Mouse (Mus musculus): ENCODE measurements around the gene Med15. TPM values are rescaled to one million over a fixed set of nuclear protein-coding genes. Genes with fewer than 3 reads are reported as not detected.

Med15 gene
- polyA plus RNA-seq, 1 experiment from 2014 or later, result 47.5 TPM

GRCm38 (mm10) chr16:17605684-17606083 lies 127.0 kb downstream of the Med15 start:
- H3K4me3 ChIP-seq (ENCODE audit: low read depth, low read length), result no peak overlapping the region
- no peaks in the 10 kb centered on the region for H3K9me3 ChIP-seq (ENCODE audit: control insufficient read depth, low read depth, low read length)
- no peaks in the 10 kb centered on the region for H3K27me3 ChIP-seq (ENCODE audit: control insufficient read depth, insufficient read depth, low read length)
- H3K9ac ChIP-seq (replicated peaks; ENCODE audit: low read depth, low read length), result no peak overlapping the region
- no peak overlapping the region for H3K27ac ChIP-seq (ENCODE audit: low read length)
- no peaks in the 10 kb centered on the region for H3K4me1 ChIP-seq (ENCODE audit: control insufficient read depth, insufficient read depth, low read length)
- WGBS, result 71% methylated on average over 5 of the region's 5 CpGs
- H3K36me3 ChIP-seq (ENCODE audit: control insufficient read depth, insufficient read depth, low read length), result no peaks in the 10 kb centered on the region
- no peak for ATAC-seq (ENCODE audit: insufficient number of reproducible peaks, insufficient read depth, low FRiP score, low read depth)
- no peak overlapping the region for H3K4me2 ChIP-seq (replicated peaks; ENCODE audit: low read depth, low read length)

GRCm38 (mm10) chr16:17604941-17605340 lies 127.8 kb downstream of the Med15 start:
- H3K27ac ChIP-seq (ENCODE audit: low read length), result no peak overlapping the region
- no peaks in the 10 kb centered on the region for H3K9me3 ChIP-seq (ENCODE audit: control insufficient read depth, low read depth, low read length)
- H3K4me3 ChIP-seq (ENCODE audit: low read depth, low read length), result no peak overlapping the region
- ATAC-seq (ENCODE audit: insufficient number of reproducible peaks, insufficient read depth, low FRiP score, low read depth), result no peak
- WGBS, result 66% methylated on average over 4 of the region's 4 CpGs
- H3K27me3 ChIP-seq (ENCODE audit: control insufficient read depth, insufficient read depth, low read length), result no peaks in the 10 kb centered on the region
- no peak overlapping the region for H3K9ac ChIP-seq (replicated peaks; ENCODE audit: low read depth, low read length)
- no peaks in the 10 kb centered on the region for H3K4me1 ChIP-seq (ENCODE audit: control insufficient read depth, insufficient read depth, low read length)
- no peak overlapping the region for H3K4me2 ChIP-seq (replicated peaks; ENCODE audit: low read depth, low read length)
- H3K36me3 ChIP-seq (ENCODE audit: control insufficient read depth, insufficient read depth, low read length), result no peaks in the 10 kb centered on the region

Other genes starting within 250 kb of the Med15 start
- 1.7 TPM in 2 replicates for gene Aifm3, start 243.3 kb downstream of the Med15 start, polyA plus RNA-seq (2014; fragmentation: Nextera tagmentation; extraction: Ambion mirVana)
- gene Lztr1, start 224.2 kb downstream of the Med15 start, polyA plus RNA-seq (2014; fragmentation: Nextera tagmentation; extraction: Ambion mirVana), result 78.6 and 89.5 TPM in 2 replicates
- gene Thap7, start 201.8 kb downstream of the Med15 start, polyA plus RNA-seq (2014; fragmentation: Nextera tagmentation; extraction: Ambion mirVana), result 55.1 and 60.5 TPM in 2 replicates
- 0.27 and 0.35 TPM in 2 replicates for gene Lrrc74b, start 171.6 kb downstream of the Med15 start, polyA plus RNA-seq (2014; fragmentation: Nextera tagmentation; extraction: Ambion mirVana)
- 0.90 and 0.93 TPM in 2 replicates for gene P2rx6, start 171.0 kb downstream of the Med15 start, polyA plus RNA-seq (2014; fragmentation: Nextera tagmentation; extraction: Ambion mirVana)
- gene Slc7a4, start 149.7 kb downstream of the Med15 start, polyA plus RNA-seq (2014; fragmentation: Nextera tagmentation; extraction: Ambion mirVana), result 13.0 and 15.2 TPM in 2 replicates
- gene Smpd4, start 113.5 kb downstream of the Med15 start, polyA plus RNA-seq (2014; fragmentation: Nextera tagmentation; extraction: Ambion mirVana), result 38.7 and 42.6 TPM in 2 replicates
- 5.6 and 5.9 TPM in 2 replicates for gene Ccdc74a, start 86.4 kb downstream of the Med15 start, polyA plus RNA-seq (2014; fragmentation: Nextera tagmentation; extraction: Ambion mirVana)
- 69.8 and 76.6 TPM in 2 replicates for gene Klhl22, start 26.7 kb upstream of the Med15 start, polyA plus RNA-seq (2014; fragmentation: Nextera tagmentation; extraction: Ambion mirVana)
- 17.8 and 23.3 TPM in 2 replicates for gene Scarf2, start 64.4 kb upstream of the Med15 start, polyA plus RNA-seq (2014; fragmentation: Nextera tagmentation; extraction: Ambion mirVana)
- gene B830017H08Rik, start 100.2 kb upstream of the Med15 start, polyA plus RNA-seq (2014; fragmentation: Nextera tagmentation; extraction: Ambion mirVana), result not detected in 2 replicates
- 2.4 and 3.4 TPM in 2 replicates for gene Car15, start 105.5 kb upstream of the Med15 start, polyA plus RNA-seq (2014; fragmentation: Nextera tagmentation; extraction: Ambion mirVana)
- gene Gm20518, start 158.8 kb upstream of the Med15 start, polyA plus RNA-seq (2014; fragmentation: Nextera tagmentation; extraction: Ambion mirVana), result 0.13 and 0.41 TPM in 2 replicates
- 0.08 and 0.09 TPM in 2 replicates for gene Tssk1, start 161.3 kb upstream of the Med15 start, polyA plus RNA-seq (2014; fragmentation: Nextera tagmentation; extraction: Ambion mirVana)
- 92.8 and 93.9 TPM in 2 replicates for gene Dgcr2, start 165.7 kb upstream of the Med15 start, polyA plus RNA-seq (2014; fragmentation: Nextera tagmentation; extraction: Ambion mirVana)
- not detected in 2 replicates for gene Tssk2, start 165.7 kb upstream of the Med15 start, polyA plus RNA-seq (2014; fragmentation: Nextera tagmentation; extraction: Ambion mirVana)
- 36.0 and 38.1 TPM in 2 replicates for gene Ess2, start 178.5 kb upstream of the Med15 start, polyA plus RNA-seq (2014; fragmentation: Nextera tagmentation; extraction: Ambion mirVana)
- gene Gsc2, start 182.2 kb upstream of the Med15 start, polyA plus RNA-seq (2014; fragmentation: Nextera tagmentation; extraction: Ambion mirVana), result not detected in 2 replicates
- 93.4 and 96.2 TPM in 2 replicates for gene Slc25a1, start 195.3 kb upstream of the Med15 start, polyA plus RNA-seq (2014; fragmentation: Nextera tagmentation; extraction: Ambion mirVana)
- not detected in 2 replicates for gene Vpreb2, start 247.5 kb upstream of the Med15 start, polyA plus RNA-seq (2014; fragmentation: Nextera tagmentation; extraction: Ambion mirVana)

Measured in stomach, embryonic 14.5 days (tissue).